Mouse (Mus musculus): Measurements from ENCODE around the gene Evx2.

- no peak for TF ChIP-seq EP300 (optimal IDR thresholded peaks at IDR 0.05)
- no peak for TF ChIP-seq CTCF (IDR thresholded peaks at IDR 0.05; ENCODE audit: low read depth)
Measured at GRCm38 (mm10) chr2:74647082-74647864, 12.1 kb downstream of the Evx2 start.
